Mouse (Mus musculus): ENCODE measurements at regions not wholly inside any gene's neighbourhood (a gene's known extent, or its start where the extent isn't known, plus 50 kb on each side); places are given as distances from the start of the nearest gene placed in this dataset.

DNA sequence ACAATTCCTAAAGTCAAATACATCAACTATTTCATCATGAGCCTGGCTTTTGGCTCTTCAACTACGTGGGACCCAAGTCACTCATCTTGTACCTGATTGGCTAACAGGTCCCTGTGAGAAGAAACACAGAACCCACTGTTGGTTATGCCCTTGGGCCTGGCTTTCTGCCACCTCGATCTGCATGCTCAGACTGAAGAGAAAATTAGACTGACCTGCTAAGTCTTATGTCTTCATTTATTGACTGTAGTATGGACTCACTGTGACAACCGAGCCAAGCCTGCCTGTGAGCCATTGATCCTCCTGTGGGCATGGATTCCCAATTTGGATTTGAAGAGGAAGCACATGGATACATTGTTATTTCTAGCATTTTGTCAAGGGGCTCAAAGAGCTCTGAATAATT, 166.3 kb upstream of the Sox2 start:
- H3K4me3 ChIP-seq (ENCODE audit: low read depth, low read length): no peak overlapping the region
- H3K9me3 ChIP-seq (replicated peaks; ENCODE audit: control insufficient read depth, low read length): no peaks in the 10 kb centered on the region
- no peaks in the 10 kb centered on the region for H3K27me3 ChIP-seq (ENCODE audit: control insufficient read depth, insufficient read depth, low read depth, low read length)
- WGBS (ENCODE audit: insufficient replicate concordance): 53% methylated on average over 3 of the region's 3 CpGs
- H3K9ac ChIP-seq (ENCODE audit: low read depth, low read length): no peak overlapping the region
- ATAC-seq (ENCODE audit: low read depth): no peak
- no peak overlapping the region for H3K27ac ChIP-seq (ENCODE audit: low read length)
- no peak overlapping the region for H3K4me2 ChIP-seq (ENCODE audit: low read depth, low read length)
- no peaks in the 10 kb centered on the region for H3K36me3 ChIP-seq (ENCODE audit: control insufficient read depth, insufficient read depth)
- no peaks in the 10 kb centered on the region for H3K4me1 ChIP-seq (ENCODE audit: control insufficient read depth, low read depth, low read length)

DNA sequence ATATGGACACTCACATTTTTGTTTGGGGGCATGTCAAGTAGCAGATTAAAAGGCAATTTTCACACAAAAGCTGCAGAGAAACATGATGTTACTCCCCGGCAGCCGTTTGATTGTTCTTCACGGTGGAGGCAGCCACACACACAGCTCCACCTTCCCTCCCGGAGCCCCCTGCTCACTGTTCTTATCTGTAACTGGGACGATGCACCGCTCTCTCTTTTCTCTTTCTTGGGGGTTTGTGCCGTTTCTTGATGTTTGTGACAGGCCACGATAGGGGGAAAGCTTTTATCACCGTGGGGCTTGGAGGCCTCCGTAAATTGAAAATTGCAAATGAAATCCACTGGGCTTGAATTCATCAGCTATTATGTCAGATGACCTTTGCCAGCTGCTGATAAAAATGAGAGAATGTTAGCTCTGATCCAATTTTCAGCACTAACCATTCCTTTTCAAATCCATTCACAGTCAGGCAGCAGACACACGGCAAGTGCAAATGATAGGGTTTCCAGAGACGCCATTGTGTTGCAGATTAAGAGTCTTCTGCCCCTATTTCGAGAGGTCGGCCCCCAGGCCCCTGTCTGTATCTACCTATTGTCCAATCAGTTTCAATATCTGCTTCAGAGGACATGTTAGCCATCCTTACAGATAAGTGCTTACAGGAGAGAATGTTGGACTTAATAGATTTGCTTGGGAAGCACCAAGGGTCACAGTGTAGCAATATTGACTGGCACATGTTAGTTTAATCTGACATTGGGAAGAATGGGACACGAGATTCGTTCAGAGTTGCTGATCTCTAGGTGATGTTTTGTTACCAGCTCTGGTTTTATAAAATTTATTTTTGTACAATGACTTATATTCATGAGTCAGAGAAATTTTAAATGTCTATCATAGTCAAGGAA, 168.1 kb upstream of the Sox2 start:
- H3K4me2 ChIP-seq (ENCODE audit: low read depth, low read length): no peak overlapping the region
- whole genome bisulfite sequencing (ENCODE audit: insufficient replicate concordance): 52% methylated on average over 16 of the region's 16 CpGs
- no peaks in the 10 kb centered on the region for H3K36me3 ChIP-seq (ENCODE audit: control insufficient read depth, insufficient read depth)
- no peak overlapping the region for H3K27ac ChIP-seq (ENCODE audit: low read length)
- H3K9me3 ChIP-seq (replicated peaks; ENCODE audit: control insufficient read depth, low read length): no peaks in the 10 kb centered on the region
- no peak overlapping the region for H3K9ac ChIP-seq (ENCODE audit: low read depth, low read length)
- no peaks in the 10 kb centered on the region for H3K27me3 ChIP-seq (ENCODE audit: control insufficient read depth, insufficient read depth, low read depth, low read length)
- H3K4me3 ChIP-seq (ENCODE audit: low read depth, low read length): no peak overlapping the region
- no peaks in the 10 kb centered on the region for H3K4me1 ChIP-seq (ENCODE audit: control insufficient read depth, low read depth, low read length)
- ATAC-seq (ENCODE audit: low read depth): no peak

DNA sequence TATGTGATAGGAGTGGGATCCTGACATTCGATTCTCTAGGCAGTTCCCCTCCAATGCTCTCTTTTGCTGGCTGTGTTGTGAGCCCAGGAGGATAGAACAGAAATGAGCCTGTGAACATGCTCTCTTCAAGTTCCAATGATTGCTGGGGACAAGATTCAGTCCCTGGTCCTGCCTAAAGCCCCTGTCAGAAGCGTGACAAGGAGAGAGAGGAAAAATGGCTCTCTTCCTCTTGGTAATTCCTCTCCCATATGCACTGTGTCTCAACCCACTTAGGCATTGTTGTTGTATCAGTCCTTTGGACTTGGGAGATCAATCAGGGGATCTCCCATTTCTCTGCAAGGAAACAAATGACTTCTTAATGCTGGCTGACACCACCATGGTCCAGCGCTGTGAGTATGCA, 168.9 kb upstream of the Sox2 start:
- H3K4me2 ChIP-seq (ENCODE audit: low read depth, low read length): no peak overlapping the region
- no peak for ATAC-seq (ENCODE audit: low read depth)
- H3K36me3 ChIP-seq (ENCODE audit: control insufficient read depth, insufficient read depth): no peaks in the 10 kb centered on the region
- no peak overlapping the region for H3K9ac ChIP-seq (ENCODE audit: low read depth, low read length)
- no peaks in the 10 kb centered on the region for H3K9me3 ChIP-seq (replicated peaks; ENCODE audit: control insufficient read depth, low read length)
- H3K27me3 ChIP-seq (ENCODE audit: control insufficient read depth, insufficient read depth, low read depth, low read length): no peaks in the 10 kb centered on the region
- WGBS (ENCODE audit: insufficient replicate concordance): 44% methylated on average over 3 of the region's 3 CpGs
- no peaks in the 10 kb centered on the region for H3K4me1 ChIP-seq (ENCODE audit: control insufficient read depth, low read depth, low read length)
- H3K4me3 ChIP-seq (ENCODE audit: low read depth, low read length): no peak overlapping the region
- no peak overlapping the region for H3K27ac ChIP-seq (ENCODE audit: low read length)

DNA sequence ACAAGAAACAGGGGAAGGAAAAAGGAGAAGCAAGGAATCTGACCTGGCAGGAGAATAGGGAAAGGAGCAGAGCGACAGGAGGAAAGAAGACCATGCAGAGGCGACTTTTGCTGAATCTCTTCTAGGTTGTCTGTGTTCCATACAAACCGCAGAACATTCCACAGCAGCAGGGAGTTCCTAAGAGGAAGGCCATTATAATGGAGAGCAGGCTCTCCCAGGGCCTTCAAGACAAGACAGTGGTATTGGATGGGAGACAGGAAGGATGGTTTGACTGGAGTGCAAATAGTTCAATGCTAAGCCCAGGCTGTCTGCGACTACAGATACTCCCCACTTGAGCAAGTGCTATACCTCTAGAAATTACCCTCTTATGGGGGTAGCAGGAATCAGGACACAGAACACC, 176.1 kb upstream of the Sox2 start:
- Histone ChIP-seq H3K4me3 (ENCODE audit: low read depth, low read length) (no peak overlapping the region), H3K4me2 (ENCODE audit: low read depth, low read length) (no peak overlapping the region), H3K9ac (ENCODE audit: low read depth, low read length) (no peak overlapping the region), H3K27ac (ENCODE audit: low read length) (no peak overlapping the region), H3K9me3 (replicated peaks; ENCODE audit: control insufficient read depth, low read length) (no peaks in the 10 kb centered on the region), H3K27me3 (ENCODE audit: control insufficient read depth, insufficient read depth, low read depth, low read length) (no peaks in the 10 kb centered on the region), H3K36me3 (ENCODE audit: control insufficient read depth, insufficient read depth) (no peaks in the 10 kb centered on the region), H3K4me1 (ENCODE audit: control insufficient read depth, low read depth, low read length) (no peaks in the 10 kb centered on the region)
- ATAC-seq (ENCODE audit: low read depth): no peak
- WGBS (ENCODE audit: insufficient replicate concordance): 41% methylated on average over 4 of the region's 4 CpGs

DNA sequence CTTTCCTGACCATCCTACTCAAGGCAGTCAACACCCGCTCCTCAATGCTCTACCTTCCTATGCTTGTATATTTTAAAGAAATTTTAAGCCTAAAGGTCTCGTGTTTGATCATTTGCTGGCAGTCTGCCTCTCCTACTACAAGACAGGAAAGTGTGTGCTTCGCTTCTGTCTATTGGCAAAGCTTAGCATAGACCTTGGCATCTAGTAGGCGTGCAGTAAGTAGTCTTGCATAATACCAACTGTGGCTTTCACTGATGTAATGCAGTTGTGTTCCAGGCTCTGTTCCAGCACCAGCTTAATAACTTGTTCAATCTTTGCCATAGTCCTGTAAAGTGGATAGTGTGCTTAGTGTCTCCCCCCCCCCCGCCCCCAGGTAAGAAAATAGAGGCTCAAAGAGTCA, 179.5 kb upstream of the Sox2 start:
- H3K9me3 ChIP-seq (replicated peaks; ENCODE audit: control insufficient read depth, low read length): no peaks in the 10 kb centered on the region
- no peak overlapping the region for H3K9ac ChIP-seq (ENCODE audit: low read depth, low read length)
- no peaks in the 10 kb centered on the region for H3K36me3 ChIP-seq (ENCODE audit: control insufficient read depth, insufficient read depth)
- no peak overlapping the region for H3K27ac ChIP-seq (ENCODE audit: low read length)
- no peak for ATAC-seq (ENCODE audit: low read depth)
- H3K4me1 ChIP-seq (ENCODE audit: control insufficient read depth, low read depth, low read length): no peaks in the 10 kb centered on the region
- no peak overlapping the region for H3K4me3 ChIP-seq (ENCODE audit: low read depth, low read length)
- WGBS (ENCODE audit: insufficient replicate concordance): 56% methylated on average over 5 of the region's 5 CpGs
- H3K4me2 ChIP-seq (ENCODE audit: low read depth, low read length): no peak overlapping the region
- no peaks in the 10 kb centered on the region for H3K27me3 ChIP-seq (ENCODE audit: control insufficient read depth, insufficient read depth, low read depth, low read length)

DNA sequence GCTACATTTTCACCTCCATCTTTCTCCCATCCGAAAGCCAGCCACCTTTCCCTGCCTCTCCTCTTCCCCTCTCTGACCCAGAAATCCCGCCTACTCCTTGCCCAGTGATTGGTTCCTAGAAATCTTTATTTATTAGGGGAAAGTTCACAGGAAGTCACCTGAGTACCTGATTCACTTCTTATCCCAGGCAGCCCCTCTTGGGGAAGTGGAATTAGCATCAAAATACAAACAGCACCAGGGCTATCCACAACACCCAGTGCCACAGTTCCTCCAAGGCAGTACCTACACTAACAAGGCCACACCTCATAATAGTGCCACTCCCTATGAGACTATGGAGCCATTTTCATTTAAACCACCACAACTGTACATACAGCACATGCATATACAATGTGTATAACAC, 180.3 kb upstream of the Sox2 start:
- ATAC-seq (ENCODE audit: low read depth): no peak
- Histone ChIP-seq H3K36me3 (ENCODE audit: control insufficient read depth, insufficient read depth) (no peaks in the 10 kb centered on the region), H3K9ac (ENCODE audit: low read depth, low read length) (no peak overlapping the region), H3K4me3 (ENCODE audit: low read depth, low read length) (no peak overlapping the region), H3K9me3 (replicated peaks; ENCODE audit: control insufficient read depth, low read length) (no peaks in the 10 kb centered on the region), H3K4me1 (ENCODE audit: control insufficient read depth, low read depth, low read length) (no peaks in the 10 kb centered on the region), H3K4me2 (ENCODE audit: low read depth, low read length) (no peak overlapping the region), H3K27ac (ENCODE audit: low read length) (no peak overlapping the region), H3K27me3 (ENCODE audit: control insufficient read depth, insufficient read depth, low read depth, low read length) (no peaks in the 10 kb centered on the region)
- WGBS (ENCODE audit: insufficient replicate concordance): 46% methylated on average over 2 of the region's 2 CpGs

DNA sequence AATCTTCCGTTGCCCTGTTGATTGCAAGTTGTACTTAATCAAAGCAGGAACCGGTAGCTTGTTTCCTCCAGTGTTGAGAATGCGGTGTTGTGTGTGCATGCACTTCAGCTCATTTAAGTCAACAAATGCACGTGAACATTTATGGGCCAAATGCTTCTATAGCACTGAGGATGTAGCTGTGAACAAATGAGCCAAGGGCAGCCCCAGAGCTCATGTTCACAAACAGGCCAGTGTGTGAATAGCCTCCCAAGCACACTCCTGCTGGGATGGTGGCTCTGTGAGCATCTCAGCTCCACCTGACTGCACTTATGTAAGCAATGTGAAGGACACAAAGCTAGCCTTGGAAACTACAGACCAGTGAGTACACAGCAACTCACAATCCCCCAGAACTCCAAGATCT, 183.9 kb upstream of the Sox2 start:
- Histone ChIP-seq H3K27ac (ENCODE audit: low read length) (no peak overlapping the region), H3K4me2 (ENCODE audit: low read depth, low read length) (no peak overlapping the region), H3K4me3 (ENCODE audit: low read depth, low read length) (no peak overlapping the region), H3K4me1 (ENCODE audit: control insufficient read depth, low read depth, low read length) (no peaks in the 10 kb centered on the region), H3K9me3 (replicated peaks; ENCODE audit: control insufficient read depth, low read length) (no peaks in the 10 kb centered on the region), H3K36me3 (ENCODE audit: control insufficient read depth, insufficient read depth) (no peaks in the 10 kb centered on the region), H3K9ac (ENCODE audit: low read depth, low read length) (no peak overlapping the region), H3K27me3 (ENCODE audit: control insufficient read depth, insufficient read depth, low read depth, low read length) (no peaks in the 10 kb centered on the region)
- no peak for ATAC-seq (ENCODE audit: low read depth)
- WGBS (ENCODE audit: insufficient replicate concordance): 59% methylated on average over 4 of the region's 4 CpGs

DNA sequence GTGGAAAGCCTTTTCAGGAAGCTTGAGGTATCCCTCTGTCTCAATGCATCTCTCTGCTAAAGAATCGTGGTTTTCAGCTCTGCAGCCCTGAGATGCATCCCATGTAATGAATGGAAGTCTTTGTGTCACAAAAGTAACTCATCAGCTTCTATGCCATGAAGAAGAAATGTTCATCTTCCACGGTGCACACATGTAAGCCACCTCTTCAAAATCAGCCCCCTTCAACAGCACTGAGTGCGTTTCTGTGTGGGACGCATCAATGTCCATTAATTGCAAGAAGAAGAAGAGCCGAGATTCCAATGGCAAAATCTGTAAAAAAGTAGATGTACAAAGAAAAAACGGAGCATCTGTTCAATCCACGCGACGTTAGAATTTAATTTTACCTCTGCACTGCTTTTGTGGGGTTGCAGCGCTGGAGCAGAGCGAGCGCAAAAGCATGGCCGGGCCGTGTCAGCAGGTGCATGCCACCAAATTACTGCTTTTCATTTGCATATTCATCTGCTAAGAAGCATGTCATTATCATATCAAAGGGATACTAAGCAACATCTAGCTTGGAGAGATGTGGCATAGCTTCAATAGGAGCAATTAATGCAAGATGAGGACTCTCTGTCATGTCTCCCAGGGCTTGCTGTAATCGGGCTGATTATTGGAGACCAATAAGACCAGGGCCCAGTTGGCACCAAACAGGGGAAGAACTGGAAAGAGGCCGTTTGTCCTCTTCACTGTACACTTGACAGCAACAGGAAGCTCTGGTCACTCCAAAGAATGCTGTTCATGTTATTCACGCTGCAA, 185.0 kb upstream of the Sox2 start:
- no peak for ATAC-seq (ENCODE audit: low read depth)

DNA sequence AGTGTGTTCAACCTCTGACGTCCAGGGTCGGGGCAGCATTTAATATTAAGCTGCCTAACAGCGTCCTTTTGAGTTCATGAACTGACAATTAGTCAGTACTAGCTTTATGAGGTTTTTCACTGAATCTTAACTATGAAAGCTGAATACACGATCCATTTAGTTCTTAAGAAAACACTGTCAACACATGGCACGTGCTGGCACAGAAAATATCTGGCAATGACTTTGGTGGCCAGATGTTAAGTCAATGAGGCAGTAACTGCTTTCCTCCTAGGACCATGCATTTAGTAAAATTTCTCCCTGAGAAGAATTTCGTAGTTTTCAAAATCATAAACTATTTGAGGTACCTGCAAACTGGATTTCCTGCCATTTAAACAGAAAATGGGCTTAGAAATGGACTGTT, 191.4 kb upstream of the Sox2 start:
- ATAC-seq (ENCODE audit: low read depth): no peak
- Histone ChIP-seq H3K27me3 (ENCODE audit: control insufficient read depth, insufficient read depth, low read depth, low read length) (no peaks in the 10 kb centered on the region), H3K4me2 (ENCODE audit: low read depth, low read length) (no peak overlapping the region), H3K9ac (ENCODE audit: low read depth, low read length) (no peak overlapping the region), H3K4me3 (ENCODE audit: low read depth, low read length) (no peak overlapping the region), H3K4me1 (ENCODE audit: control insufficient read depth, low read depth, low read length) (no peaks in the 10 kb centered on the region), H3K27ac (ENCODE audit: low read length) (no peak overlapping the region), H3K36me3 (ENCODE audit: control insufficient read depth, insufficient read depth) (no peaks in the 10 kb centered on the region), H3K9me3 (replicated peaks; ENCODE audit: control insufficient read depth, low read length) (no peaks in the 10 kb centered on the region)
- WGBS (ENCODE audit: insufficient replicate concordance): 56% methylated on average over 6 of the region's 6 CpGs

More for the DNA sequence above, 185.0 kb upstream of the Sox2 start:
- H3K9me3 ChIP-seq (replicated peaks; ENCODE audit: control insufficient read depth, low read length): no peaks in the 10 kb centered on the region
- H3K27ac ChIP-seq (ENCODE audit: low read length): no peak overlapping the region
- no peak overlapping the region for H3K9ac ChIP-seq (ENCODE audit: low read depth, low read length)
- no peaks in the 10 kb centered on the region for H3K36me3 ChIP-seq (ENCODE audit: control insufficient read depth, insufficient read depth)
- WGBS (ENCODE audit: insufficient replicate concordance): 60% methylated on average over 17 of the region's 17 CpGs
- no peak overlapping the region for H3K4me2 ChIP-seq (ENCODE audit: low read depth, low read length)
- no peaks in the 10 kb centered on the region for H3K27me3 ChIP-seq (ENCODE audit: control insufficient read depth, insufficient read depth, low read depth, low read length)
- H3K4me1 ChIP-seq (ENCODE audit: control insufficient read depth, low read depth, low read length): no peaks in the 10 kb centered on the region
- no peak overlapping the region for H3K4me3 ChIP-seq (ENCODE audit: low read depth, low read length)
